Mouse (Mus musculus) liver, embryonic 11.5 days (tissue): Measurements from ENCODE around the gene Pgf. TPM values are rescaled to one million over a fixed set of nuclear protein-coding genes. Genes with fewer than 3 reads are reported as not detected.

ENCODE experiments used
- ATAC-seq: fragments of 200-750 bp; cut with Nextera tagmentation; replicated peaks from 2 replicates; pipeline ENCODE4 v1.8.0; 2017; ENCODE audit warnings: moderate number of reproducible peaks, mild to moderate bottlenecking, moderate TSS enrichment, moderate library complexity; ENCODE audit not compliant: low FRiP score
- DNase-seq: peaks from one replicate; pipeline ENCODE4 v3.0.0-alpha.2; 2017; ENCODE audit warnings: low spot score
- H3K27ac ChIP-seq: fragments of 300-500 bp; sonication (generic); 2 replicates; pipeline ENCODE4 v1.5.1; 2014; ENCODE audit warnings: mild to moderate bottlenecking, low read depth, low read length, control low read depth
- H3K27me3 ChIP-seq: fragments of 300-500 bp; sonication (generic); replicated peaks from 2 replicates; pipeline ENCODE4 v1.6.1; 2014; ENCODE audit warnings: low read length, mixed read lengths; ENCODE audit not compliant: control insufficient read depth, insufficient read depth
- H3K36me3 ChIP-seq: fragments of 300-500 bp; sonication (generic); 2 replicates; pipeline ENCODE4 v1.6.1; 2014; ENCODE audit warnings: mild to moderate bottlenecking, low read length, moderate library complexity, mixed read lengths; ENCODE audit not compliant: control insufficient read depth, insufficient read depth
- H3K4me1 ChIP-seq: fragments of 300-500 bp; sonication (generic); replicated peaks from 2 replicates; pipeline ENCODE4 v1.6.1; 2014; ENCODE audit warnings: low read length, mixed read lengths; ENCODE audit not compliant: control insufficient read depth, insufficient read depth
- H3K4me2 ChIP-seq: fragments of 300-500 bp; sonication (generic); 2 replicates; pipeline ENCODE4 v1.6.1; 2014; ENCODE audit warnings: mild to moderate bottlenecking, control low read depth, moderate library complexity
- H3K4me3 ChIP-seq: fragments of 300-500 bp; sonication (generic); 2 replicates; pipeline ENCODE4 v1.5.1; 2014; ENCODE audit warnings: low read depth, low read length, control low read depth
- H3K9ac ChIP-seq: fragments of 300-500 bp; sonication (generic); 2 replicates; pipeline ENCODE4 v1.6.1; 2014; ENCODE audit warnings: low read depth, low read length, control low read depth
- H3K9me3 ChIP-seq: fragments of 300-500 bp; sonication (generic); 2 replicates; pipeline ENCODE4 v1.6.1; 2016; ENCODE audit warnings: low read length, inconsistent platforms, mixed read lengths; ENCODE audit not compliant: control insufficient read depth
- WGBS: fragments of 180-500 bp; shearing (Covaris S2); extraction: QIAGEN DNeasy Blood & Tissue Kit; methylation state at CpG from one replicate; pipeline ENCODE4 v1.1.7; 2014; 5-methylcytosine and 5-hydroxymethylcytosine counted together
- polyA plus RNA-seq: library from polyadenylated mRNA; unstranded; fragments of >200 nt; fragmentation: Nextera tagmentation; extraction: Ambion mirVana; gene quantifications from 2 replicates; pipeline ENCODE4 v1.2.1, GENCODE M21; 2014

Gene Pgf
- 4.0 and 5.7 TPM in 2 replicates for polyA plus RNA-seq

DNA sequence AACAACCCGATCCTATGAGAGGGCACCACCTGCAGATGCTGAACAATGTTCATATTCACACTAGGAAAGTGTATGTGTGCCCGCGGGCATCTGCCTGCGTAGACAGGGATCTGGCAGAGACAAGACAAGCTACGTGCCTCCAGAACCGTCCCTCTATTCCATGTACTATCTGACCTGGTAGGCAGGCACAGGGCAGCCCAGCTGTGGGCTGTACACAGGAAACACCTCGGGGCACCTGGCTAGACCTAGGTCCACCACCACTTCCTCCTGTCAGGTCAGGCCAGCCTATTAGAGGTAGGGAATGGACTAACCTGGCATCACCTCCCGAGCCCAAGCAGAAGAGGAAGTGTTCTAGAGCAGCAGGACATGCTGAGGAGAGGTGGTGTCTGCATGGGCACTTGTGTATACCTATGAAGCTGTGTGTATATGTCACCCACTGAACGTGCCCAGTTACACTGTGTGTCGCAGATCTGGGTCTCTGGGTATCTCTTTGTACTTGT is at the start of gene Pgf:
Pgf (minus strand) TSS at position 51 of the 500 bp plus-strand sequence.
- H3K9ac ChIP-seq: no peak within 1 kb of the TSS
- WGBS: 62% methylated on average over 10 of the region's 10 CpGs
- peak within 1 kb of the TSS; percentile 38 for H3K4me3 ChIP-seq
- H3K9me3 ChIP-seq: no peaks in the 10 kb centered on the region
- peaks cover 23% of the 10 kb centered on the region for H3K4me1 ChIP-seq
- H3K36me3 ChIP-seq: no peaks in the 10 kb centered on the region
- ATAC-seq (no peak), DNase-seq (no peak)
- peaks cover 47% of the 10 kb centered on the region for H3K27me3 ChIP-seq
- peak within 1 kb of the TSS; percentile 66 for H3K4me2 ChIP-seq
- H3K27ac ChIP-seq: no peak within 1 kb of the TSS

DNA sequence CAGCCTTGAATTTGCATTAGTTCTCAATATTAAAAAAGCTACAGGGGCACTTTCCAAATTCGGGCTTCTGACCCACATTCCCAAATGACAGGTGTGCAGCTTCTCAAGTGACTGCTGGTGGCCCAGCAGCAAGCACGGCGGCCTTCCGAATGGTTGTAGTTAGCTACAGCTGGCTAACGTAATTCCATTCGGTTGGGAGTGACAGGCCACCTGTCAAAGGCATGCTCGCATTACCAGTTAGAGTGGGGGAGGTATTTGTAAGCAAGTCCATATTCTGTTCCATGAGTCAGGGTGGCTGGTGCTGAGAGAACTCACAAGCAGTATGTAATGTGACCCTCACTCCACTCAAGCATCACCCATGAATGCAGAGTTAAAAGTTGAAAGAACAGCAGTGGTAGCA is 49.6 kb upstream of the Pgf start:
- no peak for ATAC-seq

DNA sequence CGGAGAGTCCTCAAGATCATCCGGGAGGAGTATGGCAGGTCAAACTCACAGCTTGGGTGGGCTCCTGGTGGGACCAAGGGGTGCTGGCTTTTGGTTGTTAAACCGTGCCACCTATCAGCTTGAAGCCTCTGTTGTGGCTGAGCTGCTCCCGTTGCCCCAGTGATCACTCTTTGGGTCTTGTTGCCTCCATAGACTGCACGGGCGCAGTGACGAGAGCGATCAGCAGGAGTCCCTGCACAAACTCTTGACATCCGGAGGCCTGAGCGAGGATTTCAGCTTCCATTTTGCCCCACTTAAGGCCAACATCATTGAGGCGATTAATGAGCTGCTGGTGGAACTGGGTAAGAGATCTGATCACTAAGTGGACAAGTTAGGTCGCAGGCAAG is 42.3 kb upstream of the Pgf start:
- no peaks in the 10 kb centered on the region for H3K27me3 ChIP-seq

More for the DNA sequence above, 49.6 kb upstream of the Pgf start:
- no peak overlapping the region for H3K4me2 ChIP-seq
- H3K4me3 ChIP-seq: no peak overlapping the region
- H3K4me1 ChIP-seq: peaks cover 4% of the 10 kb centered on the region; the same call in 1 of the 2 replicates
- no peak overlapping the region for H3K9ac ChIP-seq
- no peak for DNase-seq
- H3K36me3 ChIP-seq: peaks cover 35% of the 10 kb centered on the region
- H3K27me3 ChIP-seq: no peaks in the 10 kb centered on the region
- H3K27ac ChIP-seq: no peak overlapping the region; the same call in 1 of the 2 replicates
- 79% methylated on average over 7 of the region's 7 CpGs for WGBS
- H3K9me3 ChIP-seq: no peaks in the 10 kb centered on the region

DNA sequence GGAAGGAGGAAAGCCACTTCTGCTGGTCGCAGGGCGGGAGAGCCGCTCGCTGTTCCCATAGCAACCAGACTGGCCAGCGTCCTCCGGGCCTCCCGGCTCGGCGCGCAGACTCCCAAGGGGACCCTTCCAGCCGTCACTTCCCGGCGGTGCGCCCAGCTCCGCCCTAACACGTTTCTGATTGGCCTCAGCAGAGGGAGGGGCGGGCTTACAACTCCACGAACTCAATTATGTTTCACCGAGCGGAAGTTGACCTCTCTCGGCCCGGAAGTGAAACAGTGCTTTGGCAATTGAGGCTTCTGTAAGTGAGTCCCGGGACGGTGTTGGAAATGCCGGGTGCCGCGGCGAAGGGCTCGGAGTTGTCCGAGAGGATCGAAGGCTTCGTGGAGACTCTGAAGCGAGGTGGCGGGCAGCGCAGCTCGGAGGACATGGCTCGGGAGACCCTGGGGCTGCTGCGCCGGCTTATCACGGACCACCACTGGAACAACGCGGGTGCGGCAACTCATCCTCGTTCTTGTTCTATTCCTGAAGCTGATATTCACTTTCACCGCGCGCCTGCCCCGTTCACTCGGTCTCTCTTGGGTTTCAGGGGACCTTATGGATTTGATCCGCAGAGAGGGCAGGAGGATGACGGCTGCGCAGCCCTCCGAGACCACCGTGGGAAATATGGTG is 41.8 kb upstream of the Pgf start, which contains the start of gene Eif2b2:
Eif2b2 (plus strand) TSS at position 246 of the 669 bp plus-strand sequence.
- Histone ChIP-seq H3K4me2 (peak within 1 kb of the TSS; percentile 83), H3K9ac (peak within 1 kb of the TSS; percentile 74), H3K27ac (peak within 1 kb of the TSS; percentile 56), H3K27me3 (no peaks in the 10 kb centered on the region), H3K9me3 (no peaks in the 10 kb centered on the region), H3K4me1 (peaks cover 6% of the 10 kb centered on the region; the same call in 1 of the 2 replicates), H3K4me3 (peak within 1 kb of the TSS; percentile 88), H3K36me3 (peaks cover 18% of the 10 kb centered on the region)
- WGBS: under 1% methylated on average over 54 of the region's 54 CpGs
- DNase-seq (peak; percentile 94), ATAC-seq (peak; percentile 100)

More for the DNA sequence above, 42.3 kb upstream of the Pgf start:
- WGBS: 2% methylated on average over 12 of the region's 12 CpGs
- Histone ChIP-seq H3K4me1 (peaks cover 6% of the 10 kb centered on the region; the same call in 1 of the 2 replicates), H3K4me3 (peak overlapping the region; percentile 88), H3K36me3 (peaks cover 22% of the 10 kb centered on the region), H3K4me2 (peak overlapping the region; percentile 83), H3K27ac (peak overlapping the region; percentile 56), H3K9me3 (no peaks in the 10 kb centered on the region), H3K9ac (peak overlapping the region; percentile 74)
- DNase-seq (no peak), ATAC-seq (0 out of 2 replicates have a peak, but pooled peaks have one; percentile 15)

- H3K27me3 ChIP-seq: no peaks in the 10 kb centered on the region
- WGBS: 71% methylated on average over 2 of the region's 2 CpGs
These were observed 40.2 kb upstream of the Pgf start for GRCm38 (mm10) chr12:85217733-85218310.

GRCm38 (mm10) chr12:85215031-85215430 is 37.4 kb upstream of the Pgf start:
- ATAC-seq (no peak), DNase-seq (no peak)
- Histone ChIP-seq H3K4me2 (no peak overlapping the region), H3K27ac (no peak overlapping the region), H3K36me3 (no peaks in the 10 kb centered on the region), H3K9me3 (no peaks in the 10 kb centered on the region), H3K9ac (no peak overlapping the region), H3K4me1 (peaks cover 1% of the 10 kb centered on the region; the same call in 1 of the 2 replicates), H3K4me3 (no peak overlapping the region), H3K27me3 (no peaks in the 10 kb centered on the region)
- 81% methylated on average over 5 of the region's 5 CpGs for WGBS

More at GRCm38 (mm10) chr12:85217733-85218310, 40.2 kb upstream of the Pgf start:
- Histone ChIP-seq H3K9me3 (no peaks in the 10 kb centered on the region), H3K9ac (no peak overlapping the region), H3K36me3 (peaks cover 6% of the 10 kb centered on the region), H3K4me2 (no peak overlapping the region), H3K4me1 (peaks cover 6% of the 10 kb centered on the region; the same call in 1 of the 2 replicates), H3K27ac (no peak overlapping the region), H3K4me3 (no peak overlapping the region)
- DNase-seq: no peak
- no peak for ATAC-seq

- no peak overlapping the region for H3K9ac ChIP-seq
- 34% methylated on average over 7 of the region's 7 CpGs for WGBS
- no peak overlapping the region for H3K27ac ChIP-seq
- no peaks in the 10 kb centered on the region for H3K4me1 ChIP-seq
- ATAC-seq (no peak), DNase-seq (no peak)
- no peaks in the 10 kb centered on the region for H3K9me3 ChIP-seq
- no peaks in the 10 kb centered on the region for H3K36me3 ChIP-seq
- H3K27me3 ChIP-seq: no peaks in the 10 kb centered on the region
- no peak overlapping the region for H3K4me3 ChIP-seq
- no peak overlapping the region for H3K4me2 ChIP-seq
These were observed 31.2 kb upstream of the Pgf start for GRCm38 (mm10) chr12:85208687-85209199.

DNA sequence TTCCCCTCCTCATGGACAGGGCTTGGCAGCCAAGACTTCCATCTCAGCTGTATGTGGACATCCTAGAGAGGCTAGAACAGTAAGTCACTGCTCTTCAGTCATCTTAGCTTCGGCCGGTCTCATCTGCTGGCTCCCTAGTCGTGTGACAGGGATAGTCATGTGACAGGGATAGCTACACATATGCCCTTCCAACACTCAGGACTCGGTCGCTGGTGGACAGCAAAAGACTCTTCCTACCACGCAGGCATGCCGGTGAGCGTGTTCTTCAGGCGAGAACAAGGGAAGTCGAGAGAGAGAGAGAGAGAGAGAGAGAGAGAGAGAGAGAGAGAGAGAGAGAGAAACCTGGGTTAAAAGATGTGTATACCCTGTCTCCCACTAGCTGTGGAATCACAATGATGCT is 27.8 kb upstream of the Pgf start:
- Histone ChIP-seq H3K4me2 (no peak overlapping the region), H3K36me3 (no peaks in the 10 kb centered on the region), H3K9me3 (no peaks in the 10 kb centered on the region), H3K4me3 (no peak overlapping the region), H3K4me1 (0 out of 2 replicates have a peak, but pooled peaks cover 3% of the 10 kb centered on the region), H3K27me3 (no peaks in the 10 kb centered on the region), H3K27ac (no peak overlapping the region), H3K9ac (no peak overlapping the region)
- WGBS: 77% methylated on average over 10 of the region's 10 CpGs
- ATAC-seq: no peak
- no peak for DNase-seq
